Mouse (Mus musculus): ENCODE data around the gene Rab43. TPM values are rescaled to one million over a fixed set of nuclear protein-coding genes. Genes with fewer than 3 reads are reported as not detected.

Rab43 gene
- polyA plus RNA-seq, 1 experiment from 2014 or later = 9.3 TPM

DNA sequence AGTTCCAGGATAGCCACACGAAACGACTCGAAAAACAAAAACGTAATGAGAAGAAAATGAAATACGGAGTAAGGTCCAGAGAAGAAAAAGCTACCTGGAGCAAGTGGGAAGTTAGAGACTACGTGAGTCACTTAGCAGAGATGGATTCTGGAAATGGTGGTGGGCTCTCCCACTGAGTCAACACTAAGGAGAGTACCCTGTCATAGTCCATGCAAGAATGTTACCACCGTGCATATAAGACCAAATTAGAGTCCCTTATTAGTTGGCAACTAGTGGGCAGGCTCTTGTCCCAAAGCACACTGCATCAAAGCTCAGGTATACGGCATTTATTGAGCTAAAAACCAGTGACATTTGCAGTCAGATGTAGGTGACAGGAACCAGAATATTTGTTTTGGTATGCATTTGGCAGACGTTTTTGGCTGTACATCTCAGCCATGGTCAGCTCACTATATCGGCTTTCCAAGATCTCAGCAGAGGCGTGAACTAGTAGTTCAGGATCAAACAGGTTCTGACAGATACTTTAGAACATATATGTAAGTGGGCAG lies 27.9 kb upstream of the Rab43 start:
- peaks cover 43% of the 10 kb centered on the region for H3K36me3 ChIP-seq
- 67% methylated on average over 11 of the region's 11 CpGs for WGBS
- peak overlapping the region; percentile 96; the same call in 1 of the 2 replicates for H3K27ac ChIP-seq
- no peaks in the 10 kb centered on the region for H3K9me3 ChIP-seq
- no peaks in the 10 kb centered on the region for H3K27me3 ChIP-seq
- H3K4me2 ChIP-seq = no peak overlapping the region
- H3K4me3 ChIP-seq = no peak overlapping the region
- peaks cover 20% of the 10 kb centered on the region for H3K4me1 ChIP-seq (replicated peaks)
- H3K9ac ChIP-seq = no peak overlapping the region
- no peak for ATAC-seq (ENCODE audit: low FRiP score)

DNA sequence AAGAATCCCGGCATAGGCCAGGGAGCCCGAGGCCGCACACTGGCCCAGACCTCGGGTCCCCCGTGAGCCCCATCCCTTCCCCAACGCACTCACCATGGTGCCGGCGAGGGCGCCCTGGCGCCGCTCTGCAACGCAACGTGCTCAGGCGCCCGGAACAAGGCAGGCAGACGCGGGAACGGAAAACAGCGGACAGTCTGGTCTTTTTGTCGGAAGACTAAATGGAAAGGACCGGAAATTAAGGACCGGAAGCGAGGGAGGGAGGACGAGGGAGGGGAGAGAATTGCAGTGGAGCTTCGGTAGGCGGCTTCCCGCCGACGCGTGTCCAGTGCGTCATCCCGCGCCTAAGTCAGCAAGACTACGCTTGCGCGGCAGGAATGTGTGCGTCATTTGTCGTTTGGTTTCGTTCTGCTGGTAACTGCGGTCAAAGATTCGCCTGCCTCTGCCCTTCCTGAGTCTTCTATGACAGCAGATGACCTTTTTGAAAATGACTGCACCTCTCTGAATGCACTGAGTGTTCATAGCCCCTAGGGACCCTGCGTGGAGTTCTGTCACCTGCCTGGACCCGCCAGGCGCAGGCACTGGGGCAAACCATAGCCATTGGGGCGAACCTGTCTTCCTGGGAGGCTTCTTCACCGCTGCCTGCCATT lies 26.7 kb upstream of the Rab43 start, which contains the start of gene Isy1:
Gene Isy1 (minus strand): TSS at position 248 of the 647 bp plus-strand sequence.
- Histone ChIP-seq H3K4me3 (peak within 1 kb of the TSS; percentile 75), H3K4me2 (peak within 1 kb of the TSS; percentile 74), H3K4me1 (replicated peaks) (peaks cover 20% of the 10 kb centered on the region), H3K9me3 (no peaks in the 10 kb centered on the region), H3K9ac (peak within 1 kb of the TSS; percentile 90), H3K36me3 (peaks cover 43% of the 10 kb centered on the region), H3K27ac (peak within 1 kb of the TSS; percentile 96), H3K27me3 (no peaks in the 10 kb centered on the region)
- under 1% methylated on average over 46 of the region's 46 CpGs for WGBS
- peak; percentile 98 for ATAC-seq (ENCODE audit: low FRiP score)

DNA sequence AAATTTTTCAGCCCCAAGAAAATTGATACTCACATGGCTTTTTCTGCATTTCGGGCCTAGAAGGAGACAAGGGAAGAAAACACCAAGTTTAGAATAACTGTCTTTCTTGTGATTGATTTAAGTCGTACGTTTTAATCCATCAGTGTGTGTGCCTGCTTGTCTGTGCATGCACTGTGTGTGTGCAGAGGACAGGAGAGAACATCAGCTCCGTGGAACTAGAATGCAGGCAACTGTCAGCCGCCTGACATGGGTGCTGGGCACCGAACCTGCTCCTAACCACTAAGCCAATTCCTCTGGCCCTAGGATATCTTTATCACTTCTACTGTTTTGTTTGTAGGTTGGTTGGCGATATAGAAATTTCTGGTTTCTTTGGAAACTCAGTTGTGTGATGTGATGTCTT lies 23.7 kb upstream of the Rab43 start, which contains the start of gene Gm45140:
Gene Gm45140 (minus strand): TSS at position 101 of the 400 bp plus-strand sequence.
- ATAC-seq (ENCODE audit: low FRiP score) = no peak
- WGBS = 95% methylated on average over 7 of the region's 7 CpGs
- Histone ChIP-seq H3K4me2 (no peak within 1 kb of the TSS), H3K36me3 (peaks cover 45% of the 10 kb centered on the region), H3K4me1 (replicated peaks) (peaks cover 20% of the 10 kb centered on the region), H3K4me3 (no peak within 1 kb of the TSS), H3K27ac (no peak within 1 kb of the TSS), H3K27me3 (no peaks in the 10 kb centered on the region), H3K9ac (no peak within 1 kb of the TSS), H3K9me3 (no peaks in the 10 kb centered on the region)

DNA sequence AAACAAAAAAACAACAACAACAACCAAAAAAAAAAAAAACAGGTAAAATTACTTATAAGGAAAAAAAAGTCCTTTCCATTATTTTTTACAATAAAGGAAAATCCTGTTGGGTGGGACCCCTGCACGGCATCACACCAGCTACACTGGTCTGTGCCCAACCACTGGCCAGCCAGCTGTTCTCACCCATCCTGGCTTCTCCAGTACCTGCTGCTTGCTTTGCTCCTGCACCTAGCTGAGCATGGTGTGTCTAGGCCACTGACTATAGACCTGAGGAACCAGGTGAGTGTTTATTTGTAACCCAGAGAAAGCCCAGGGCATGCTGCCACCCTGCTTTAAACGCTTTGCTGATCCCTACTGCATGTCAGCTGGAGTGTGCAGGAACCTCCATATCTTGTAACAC lies 8.4 kb upstream of the Rab43 start:
- H3K27me3 ChIP-seq = no peaks in the 10 kb centered on the region
- H3K4me1 ChIP-seq (replicated peaks) = no peaks in the 10 kb centered on the region
- no peak for ATAC-seq (ENCODE audit: low FRiP score)
- no peak overlapping the region for H3K27ac ChIP-seq
- no peak overlapping the region for H3K9ac ChIP-seq
- H3K36me3 ChIP-seq = peaks cover 98% of the 10 kb centered on the region
- no peak overlapping the region for H3K4me2 ChIP-seq
- 93% methylated on average over 2 of the region's 2 CpGs for WGBS
- no peaks in the 10 kb centered on the region for H3K9me3 ChIP-seq
- H3K4me3 ChIP-seq = no peak overlapping the region

DNA sequence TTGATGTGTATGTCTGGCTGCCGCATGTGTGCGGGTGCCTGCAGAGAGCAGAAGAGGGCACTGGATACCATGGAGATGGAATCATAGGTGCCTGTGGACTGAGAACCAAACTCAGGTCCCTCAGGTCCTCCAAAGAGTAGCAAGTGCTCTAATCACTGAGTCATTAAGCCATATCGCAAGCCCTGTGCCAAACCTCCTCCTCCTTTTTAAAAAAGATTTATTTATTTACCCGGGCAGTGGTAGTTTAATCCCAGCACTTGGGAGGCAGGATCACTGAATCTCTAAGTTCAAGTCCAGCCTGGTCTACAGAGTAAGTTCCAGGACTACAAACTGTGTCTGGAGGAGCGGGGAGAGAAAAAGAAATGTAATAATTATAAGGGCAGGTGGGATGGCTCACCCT lies 2.5 kb upstream of the Rab43 start:
- peaks cover 60% of the 10 kb centered on the region for H3K36me3 ChIP-seq
- H3K27ac ChIP-seq = no peak overlapping the region
- H3K4me2 ChIP-seq = no peak overlapping the region
- peaks cover 24% of the 10 kb centered on the region for H3K4me1 ChIP-seq (replicated peaks)
- no peaks in the 10 kb centered on the region for H3K9me3 ChIP-seq
- no peak for ATAC-seq (ENCODE audit: low FRiP score)
- H3K27me3 ChIP-seq = peaks cover 4% of the 10 kb centered on the region; the same call in 1 of the 2 replicates
- H3K9ac ChIP-seq = no peak overlapping the region
- 95% methylated on average over 5 of the region's 5 CpGs for WGBS
- H3K4me3 ChIP-seq = no peak overlapping the region

DNA sequence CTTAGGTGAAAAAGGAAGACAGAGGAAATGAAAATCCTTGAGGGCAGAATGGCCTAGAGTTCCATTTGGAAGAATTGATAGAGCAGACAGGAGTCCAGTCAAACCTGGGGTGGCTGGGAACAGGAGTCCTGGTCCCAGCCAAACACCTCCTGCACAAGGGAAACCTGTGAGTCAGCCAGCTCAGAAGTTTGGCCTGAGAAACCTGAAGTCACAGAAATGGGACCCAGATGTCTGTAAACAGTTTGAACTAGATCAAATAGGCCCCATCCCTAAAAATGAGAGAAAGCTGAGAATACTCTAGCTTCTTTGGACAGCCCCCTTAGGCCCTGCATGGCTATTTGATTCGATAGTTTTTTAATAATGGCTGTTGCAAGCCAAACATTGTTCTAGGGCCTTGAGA lies 692 bp upstream of the Rab43 start:
- H3K9ac ChIP-seq = 0 out of 2 replicates have a peak overlapping the region, but pooled peaks have one; percentile 83
- no peaks in the 10 kb centered on the region for H3K9me3 ChIP-seq
- 0 out of 2 replicates have a peak overlapping the region, but pooled peaks have one; percentile 70 for H3K27ac ChIP-seq
- peak overlapping the region; percentile 74; the same call in 1 of the 2 replicates for H3K4me3 ChIP-seq
- peaks cover 4% of the 10 kb centered on the region; the same call in 1 of the 2 replicates for H3K27me3 ChIP-seq
- ATAC-seq (ENCODE audit: low FRiP score) = no peak
- 89% methylated on average over 1 of the region's 1 CpGs for WGBS
- H3K4me2 ChIP-seq = peak overlapping the region; percentile 84
- peaks cover 42% of the 10 kb centered on the region for H3K36me3 ChIP-seq
- H3K4me1 ChIP-seq (replicated peaks) = peaks cover 24% of the 10 kb centered on the region

DNA sequence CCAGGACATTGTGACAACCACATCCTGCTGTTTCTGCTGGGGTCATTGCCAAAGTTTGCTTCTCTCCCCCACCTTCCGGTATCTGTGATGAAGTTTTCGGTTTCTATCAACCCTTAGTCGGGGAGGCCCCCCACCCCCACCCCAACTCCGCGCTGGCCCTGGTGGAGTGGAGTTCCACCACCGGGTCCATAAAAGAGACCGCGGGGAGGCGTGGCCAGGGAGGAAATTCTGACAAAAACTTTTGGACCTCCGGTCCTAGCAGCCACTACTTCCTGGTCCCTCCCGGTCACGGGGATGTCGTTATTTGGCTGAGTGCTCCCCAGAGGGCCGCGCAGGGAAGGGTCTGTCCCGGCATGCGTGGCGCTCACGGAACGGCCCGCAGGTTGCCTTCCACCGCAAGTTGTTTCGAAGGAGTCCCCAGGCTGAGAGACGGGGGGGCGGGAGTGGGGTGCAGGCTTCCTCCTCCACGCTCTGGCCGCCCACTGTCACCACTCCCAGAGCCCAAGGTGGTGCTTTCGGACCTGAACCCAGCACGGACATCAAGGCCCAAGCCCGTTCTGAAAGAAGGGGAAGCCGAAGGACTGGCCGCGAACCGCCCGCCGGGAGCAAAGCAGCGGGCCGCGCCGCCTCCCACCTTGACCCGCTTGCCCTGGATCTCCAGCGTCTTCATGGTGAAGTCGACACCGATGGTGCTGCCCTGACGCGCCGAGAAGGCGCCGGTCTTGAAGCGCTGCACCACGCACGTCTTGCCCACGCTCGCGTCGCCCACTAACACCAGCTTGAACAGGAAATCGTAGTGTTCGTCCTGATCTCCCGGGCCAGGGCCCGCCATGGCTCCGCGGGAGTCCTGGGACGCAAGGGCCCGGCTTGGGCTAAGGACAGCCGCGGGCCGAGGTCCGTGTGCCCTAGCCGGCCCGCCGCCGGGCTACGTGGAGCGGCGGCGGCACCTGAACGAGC lies 973 bp downstream of the Rab43 start:
- Histone ChIP-seq H3K4me3 (peak overlapping the region; percentile 74), H3K27me3 (peaks cover 4% of the 10 kb centered on the region; the same call in 1 of the 2 replicates), H3K9me3 (no peaks in the 10 kb centered on the region), H3K36me3 (peaks cover 26% of the 10 kb centered on the region), H3K4me1 (replicated peaks) (peaks cover 24% of the 10 kb centered on the region), H3K27ac (peak overlapping the region; percentile 70), H3K9ac (peak overlapping the region; percentile 83), H3K4me2 (peak overlapping the region; percentile 84)
- ATAC-seq (ENCODE audit: low FRiP score) = peak; percentile 31
- WGBS = 1% methylated on average over 77 of the region's 77 CpGs

DNA sequence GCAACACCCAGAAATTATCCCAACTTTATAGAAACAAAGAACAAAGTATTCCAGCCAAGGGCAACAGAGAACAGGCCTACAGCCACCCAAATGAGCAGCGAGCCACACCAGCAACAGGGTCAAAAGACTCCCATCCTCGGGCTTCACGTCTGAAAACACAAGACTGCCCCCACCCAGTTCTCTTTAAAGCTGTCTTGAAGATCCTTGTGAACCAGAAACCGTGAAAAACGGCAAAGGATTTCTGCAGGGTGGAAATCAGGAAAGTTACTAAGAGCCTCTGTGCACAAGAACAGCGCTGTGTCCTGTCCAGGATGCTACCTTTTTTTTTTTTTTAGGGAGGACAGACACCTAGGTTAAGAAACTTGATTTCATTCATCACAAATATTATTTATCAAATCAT lies 1.7 kb downstream of the Rab43 start:
- Histone ChIP-seq H3K27ac (no peak overlapping the region), H3K4me2 (peak overlapping the region; percentile 84), H3K4me1 (replicated peaks) (peaks cover 24% of the 10 kb centered on the region), H3K27me3 (peaks cover 4% of the 10 kb centered on the region; the same call in 1 of the 2 replicates), H3K4me3 (peak overlapping the region; percentile 74), H3K9me3 (no peaks in the 10 kb centered on the region), H3K9ac (peak overlapping the region; percentile 30; the same call in 1 of the 2 replicates), H3K36me3 (peaks cover 19% of the 10 kb centered on the region)
- WGBS = 37% methylated on average over 6 of the region's 6 CpGs
- ATAC-seq (ENCODE audit: low FRiP score) = no peak

DNA sequence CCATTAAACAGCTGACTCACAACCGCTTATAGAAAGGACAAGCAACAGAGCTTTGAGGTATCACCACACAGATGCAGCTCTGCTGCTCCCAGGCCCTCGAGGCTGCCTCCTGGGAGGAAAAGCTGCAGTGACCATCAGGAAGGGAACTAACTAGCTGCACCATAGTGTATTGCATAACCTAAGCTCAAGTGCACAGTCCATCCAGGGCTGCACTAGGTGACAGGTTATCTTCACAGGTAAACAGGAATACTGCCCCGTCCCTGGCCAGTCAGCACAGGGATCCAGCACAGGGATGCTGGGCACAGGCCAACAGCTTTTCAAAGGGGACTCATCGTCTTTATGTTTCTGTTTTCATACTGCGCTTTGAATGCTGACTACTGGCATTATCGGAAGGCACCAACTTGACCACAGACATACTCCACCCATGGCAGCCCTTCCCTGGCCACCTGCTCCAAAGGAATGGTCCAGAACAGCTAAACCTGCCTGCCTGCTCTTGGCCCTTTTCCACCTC lies 2.3 kb downstream of the Rab43 start:
- Histone ChIP-seq H3K27me3 (peaks cover 4% of the 10 kb centered on the region; the same call in 1 of the 2 replicates), H3K27ac (no peak overlapping the region), H3K9ac (peak overlapping the region; percentile 51; the same call in 1 of the 2 replicates), H3K4me1 (replicated peaks) (peaks cover 24% of the 10 kb centered on the region), H3K4me3 (no peak overlapping the region), H3K9me3 (no peaks in the 10 kb centered on the region), H3K4me2 (0 out of 2 replicates have a peak overlapping the region, but pooled peaks have one; percentile 84), H3K36me3 (peaks cover 15% of the 10 kb centered on the region)
- WGBS = 89% methylated on average over 6 of the region's 6 CpGs
- no peak for ATAC-seq (ENCODE audit: low FRiP score)

DNA sequence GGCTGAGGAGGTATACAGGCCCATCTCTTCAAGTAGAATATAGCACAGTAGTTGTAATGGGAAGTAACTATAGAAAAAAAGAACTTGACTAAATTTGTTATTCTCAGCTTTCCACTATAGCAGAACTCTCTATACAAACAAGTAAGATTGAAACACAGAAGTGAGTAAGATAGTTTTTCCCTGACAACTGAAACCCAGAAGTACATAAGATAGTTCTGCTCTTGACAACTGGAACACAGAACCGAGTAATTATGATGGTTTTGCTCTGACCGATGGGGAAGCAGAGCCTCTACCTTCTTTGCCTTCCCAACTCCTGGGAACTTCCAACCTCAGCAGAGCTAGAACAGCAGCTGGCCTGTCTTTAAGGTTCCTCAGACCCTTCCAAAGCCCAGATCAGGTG lies 2.8 kb downstream of the Rab43 start:
- Histone ChIP-seq H3K9me3 (no peaks in the 10 kb centered on the region), H3K4me3 (no peak overlapping the region), H3K4me2 (no peak overlapping the region), H3K27me3 (peaks cover 4% of the 10 kb centered on the region; the same call in 1 of the 2 replicates), H3K36me3 (peaks cover 17% of the 10 kb centered on the region), H3K27ac (no peak overlapping the region), H3K4me1 (replicated peaks) (peaks cover 24% of the 10 kb centered on the region), H3K9ac (no peak overlapping the region)
- WGBS = 93% methylated on average over 2 of the region's 2 CpGs
- ATAC-seq (ENCODE audit: low FRiP score) = no peak

DNA sequence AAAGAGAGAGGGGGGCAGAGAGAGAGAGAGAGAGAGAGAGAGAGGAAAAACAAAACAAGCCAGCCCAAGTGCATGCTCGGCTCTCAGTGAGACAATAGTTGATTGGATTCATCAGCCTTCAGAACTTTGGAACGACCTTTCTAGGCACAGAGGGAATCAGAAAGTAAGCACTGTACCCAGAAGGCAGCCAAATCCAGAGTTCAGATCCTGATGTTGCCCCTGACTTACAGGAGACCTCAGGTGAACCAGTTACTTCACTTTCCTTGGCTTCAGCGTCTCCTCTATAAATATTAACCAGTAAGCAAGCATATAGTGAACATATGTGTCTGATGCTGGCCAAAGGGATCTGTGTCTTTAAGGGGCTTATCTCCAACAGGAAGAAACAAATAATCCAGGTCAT lies 3.4 kb downstream of the Rab43 start:
- Histone ChIP-seq H3K4me2 (no peak overlapping the region), H3K9me3 (no peaks in the 10 kb centered on the region), H3K9ac (no peak overlapping the region), H3K4me1 (replicated peaks) (peaks cover 24% of the 10 kb centered on the region), H3K36me3 (peaks cover 12% of the 10 kb centered on the region), H3K27me3 (peaks cover 4% of the 10 kb centered on the region; the same call in 1 of the 2 replicates), H3K4me3 (no peak overlapping the region), H3K27ac (no peak overlapping the region)
- no peak for ATAC-seq (ENCODE audit: low FRiP score)
- WGBS = 77% methylated on average over 3 of the region's 3 CpGs
